Mouse (Mus musculus) limb, embryonic 11.5 days (tissue): ENCODE measurements at regions not wholly inside any gene's neighbourhood (a gene's known extent, or its start where the extent isn't known, plus 50 kb on each side); places are given as distances from the start of the nearest gene placed in this dataset.
A peak's percentile ranks its signal among the peaks of the same experiment; 100 is the strongest.

Experiments
- ATAC-seq: fragments of 200-750 bp; cut with Nextera tagmentation; 2 replicates; pipeline ENCODE4 v1.8.0; 2017; ENCODE audit warnings: low read depth; ENCODE audit not compliant: insufficient number of reproducible peaks, low FRiP score, low TSS enrichment
- DNase-seq: peaks from one replicate; pipeline ENCODE4 v3.0.0-alpha.2; 2015; ENCODE audit warnings: low spot score
- H3K27ac ChIP-seq: fragments of 300-500 bp; sonication (generic); replicated peaks from 2 replicates; pipeline ENCODE4 v1.5.1; 2014; ENCODE audit warnings: low read depth, mild to moderate bottlenecking, low read length
- H3K27me3 ChIP-seq: fragments of 300-500 bp; sonication (generic); 2 replicates; pipeline ENCODE4 v1.6.1; 2014; ENCODE audit warnings: mild to moderate bottlenecking, low read length, mixed read lengths; ENCODE audit not compliant: control insufficient read depth, insufficient read depth
- H3K36me3 ChIP-seq: fragments of 300-500 bp; sonication (generic); 2 replicates; pipeline ENCODE4 v1.6.1; 2014; ENCODE audit warnings: mild to moderate bottlenecking, low read length, moderate library complexity, mixed read lengths; ENCODE audit not compliant: control insufficient read depth, insufficient read depth
- H3K4me1 ChIP-seq: fragments of 300-500 bp; sonication (generic); 2 replicates; pipeline ENCODE4 v1.6.1; 2014; ENCODE audit warnings: low read length, mixed read lengths; ENCODE audit not compliant: control insufficient read depth, insufficient read depth
- H3K4me2 ChIP-seq: fragments of 300-500 bp; sonication (generic); 2 replicates; pipeline ENCODE4 v1.6.1; 2014; ENCODE audit warnings: low read depth, mild to moderate bottlenecking, moderate library complexity; ENCODE audit not compliant: severe bottlenecking
- H3K4me3 ChIP-seq: fragments of 300-500 bp; sonication (generic); 2 replicates; pipeline ENCODE4 v1.5.1; 2014; ENCODE audit warnings: low read depth, low read length
- H3K9ac ChIP-seq: fragments of 300-500 bp; sonication (generic); 2 replicates; pipeline ENCODE4 v1.6.1; 2014; ENCODE audit warnings: mild to moderate bottlenecking, low read length
- H3K9me3 ChIP-seq: fragments of 300-500 bp; sonication (generic); 2 replicates; pipeline ENCODE4 v1.6.1; 2016; ENCODE audit warnings: low read length; ENCODE audit not compliant: control insufficient read depth
- WGBS: fragments of 180-500 bp; shearing (Covaris S2); extraction: QIAGEN DNeasy Blood & Tissue Kit; methylation state at CpG from one replicate; pipeline ENCODE4 v1.1.7; 2014; 5-methylcytosine and 5-hydroxymethylcytosine counted together

- no peak overlapping the region for H3K27ac ChIP-seq
- no peaks in the 10 kb centered on the region for H3K9me3 ChIP-seq
- H3K4me1 ChIP-seq, result no peaks in the 10 kb centered on the region
- H3K9ac ChIP-seq, result no peak overlapping the region
- peak; percentile 61 for DNase-seq
- no peaks in the 10 kb centered on the region for H3K36me3 ChIP-seq
- WGBS, result 48% methylated on average over 12 of the region's 12 CpGs
- no peaks in the 10 kb centered on the region for H3K27me3 ChIP-seq
- no peak overlapping the region for H3K4me3 ChIP-seq
- ATAC-seq, result no peak
- no peak overlapping the region for H3K4me2 ChIP-seq
These were observed 75.9 kb upstream of the Nmur2 start for GRCm38 (mm10) chr11:56116553-56117232.

- 20% methylated on average over 3 of the region's 3 CpGs for WGBS
- H3K27me3 ChIP-seq, result no peaks in the 10 kb centered on the region
- no peak overlapping the region for H3K4me2 ChIP-seq
- peak; percentile 88 for DNase-seq
- no peaks in the 10 kb centered on the region for H3K4me1 ChIP-seq
- no peaks in the 10 kb centered on the region for H3K9me3 ChIP-seq
- H3K9ac ChIP-seq, result no peak overlapping the region
- H3K4me3 ChIP-seq, result no peak overlapping the region
- no peak overlapping the region for H3K27ac ChIP-seq
- ATAC-seq, result no peak
- no peaks in the 10 kb centered on the region for H3K36me3 ChIP-seq
These were observed 67.1 kb upstream of the Nmur2 start for GRCm38 (mm10) chr11:56107929-56108328.

- Histone ChIP-seq H3K4me1 (no peaks in the 10 kb centered on the region), H3K9ac (no peak overlapping the region), H3K4me3 (no peak overlapping the region), H3K9me3 (no peaks in the 10 kb centered on the region), H3K4me2 (no peak overlapping the region), H3K27me3 (no peaks in the 10 kb centered on the region), H3K36me3 (no peaks in the 10 kb centered on the region), H3K27ac (no peak overlapping the region)
- no peak for ATAC-seq
- 40% methylated on average over 4 of the region's 4 CpGs for WGBS
- peak; percentile 64 for DNase-seq
These were observed 64.8 kb upstream of the Nmur2 start for GRCm38 (mm10) chr11:56105632-56106031.

- Histone ChIP-seq H3K4me3 (no peak overlapping the region), H3K4me2 (no peak overlapping the region), H3K4me1 (no peaks in the 10 kb centered on the region), H3K27ac (no peak overlapping the region), H3K9me3 (no peaks in the 10 kb centered on the region), H3K9ac (no peak overlapping the region), H3K36me3 (no peaks in the 10 kb centered on the region), H3K27me3 (no peaks in the 10 kb centered on the region)
- 63% methylated on average over 2 of the region's 2 CpGs for WGBS
- DNase-seq, result no peak
- no peak for ATAC-seq
These were observed 52.1 kb upstream of the Nmur2 start for GRCm38 (mm10) chr11:56092891-56093290.
